Mouse (Mus musculus) spleen, postnatal 36 days (tissue): ENCODE results near the gene Tm4sf20.

ENCODE experiments used
- DNase-seq, 2 experiments: peaks; one replicate each; pipeline ENCODE4 v3.0.0; 2022; ENCODE audit warnings: low spot score in 2 of 2, mixed read lengths in 1 of 2

The Tm4sf20 gene

GRCm38 (mm10) chr1:82717816-82718512 is 50.3 kb downstream of the Tm4sf20 start:
- DNase-seq = no peak
